Mouse (Mus musculus) hindbrain, embryonic 16.5 days (tissue): ENCODE data around the gene Gm6502. TPM values are rescaled to one million over a fixed set of nuclear protein-coding genes. Genes with fewer than 3 reads are reported as not detected.
"Not testable (repeated sequence)": the region's sequence is repeated elsewhere in the genome, so short reads cannot be mapped to it uniquely, and the experiment has no call there.

Experiments
- ATAC-seq: fragments of 200-750 bp; cut with Nextera tagmentation; 2 replicates; pipeline ENCODE4 v1.8.0; 2017; ENCODE audit warnings: moderate TSS enrichment, moderate library complexity
- H3K27ac ChIP-seq: fragments of 300-500 bp; sonication (generic); 2 replicates; pipeline ENCODE4 v1.5.1; 2014; ENCODE audit warnings: low read depth, mild to moderate bottlenecking, control low read depth, low read length, moderate library complexity
- H3K27me3 ChIP-seq: fragments of 300-500 bp; sonication (generic); replicated peaks from 2 replicates; pipeline ENCODE4 v1.6.1; 2014; ENCODE audit warnings: low read length; ENCODE audit not compliant: control insufficient read depth, insufficient read depth
- H3K36me3 ChIP-seq: fragments of 300-500 bp; sonication (generic); 2 replicates; pipeline ENCODE4 v1.6.1; 2014; ENCODE audit warnings: mild to moderate bottlenecking, low read length, moderate library complexity, mixed read lengths; ENCODE audit not compliant: control insufficient read depth, insufficient read depth
- H3K4me1 ChIP-seq: fragments of 300-500 bp; sonication (generic); 2 replicates; pipeline ENCODE4 v1.6.1; 2014; ENCODE audit warnings: low read depth, low read length; ENCODE audit not compliant: control insufficient read depth, insufficient read depth
- H3K4me2 ChIP-seq: fragments of 300-500 bp; sonication (generic); 2 replicates; pipeline ENCODE4 v1.6.1; 2014; ENCODE audit warnings: mild to moderate bottlenecking, low read length, control low read depth, moderate library complexity
- H3K4me3 ChIP-seq: fragments of 300-500 bp; sonication (generic); 2 replicates; pipeline ENCODE4 v1.5.1; 2014; ENCODE audit warnings: mild to moderate bottlenecking, low read length, control low read depth, moderate library complexity
- H3K9ac ChIP-seq: fragments of 300-500 bp; sonication (generic); 2 replicates; pipeline ENCODE4 v1.6.1; 2014; ENCODE audit warnings: low read depth, mild to moderate bottlenecking, control low read depth, low read length, moderate library complexity
- H3K9me3 ChIP-seq: fragments of 300-500 bp; sonication (generic); 2 replicates; pipeline ENCODE4 v1.6.1; 2014; ENCODE audit warnings: mild to moderate bottlenecking, low read length, moderate library complexity; ENCODE audit not compliant: control insufficient read depth
- WGBS: fragments of 180-500 bp; shearing (Covaris S2); extraction: QIAGEN DNeasy Blood & Tissue Kit; methylation state at CpG from one replicate; pipeline ENCODE4 v1.1.7; 2014; 5-methylcytosine and 5-hydroxymethylcytosine counted together
- polyA plus RNA-seq: library from polyadenylated mRNA; unstranded; fragments of >200 nt; fragmentation: Nextera tagmentation; extraction: Ambion mirVana; gene quantifications from 2 replicates; pipeline ENCODE4 v1.2.1, GENCODE M21; 2015

Gene Gm6502
- not detected in 2 replicates for polyA plus RNA-seq

- not testable (repeated sequence) for H3K36me3 ChIP-seq, H3K4me2 ChIP-seq, H3K27ac ChIP-seq, H3K9ac ChIP-seq, H3K9me3 ChIP-seq, H3K4me3 ChIP-seq, ATAC-seq, H3K4me1 ChIP-seq, H3K27me3 ChIP-seq
- no CpG with 5 or more reads among the region's 2 CpGs for WGBS
Measured at GRCm38 (mm10) chr5:94314135-94314534, at the start of gene Gm6502. Gene Gm6502 (plus strand): TSS chr5:94314435.

GRCm38 (mm10) chr5:94306696-94307095, 7.5 kb upstream of the Gm6502 start, which contains the start of gene A430089I19Rik:
Gene A430089I19Rik (minus strand): TSS chr5:94306796.
- not testable (repeated sequence) for H3K4me2 ChIP-seq, H3K27me3 ChIP-seq, ATAC-seq, H3K36me3 ChIP-seq, H3K9ac ChIP-seq, H3K4me3 ChIP-seq, H3K4me1 ChIP-seq, H3K27ac ChIP-seq, H3K9me3 ChIP-seq
- 100% methylated on average over 1 of the region's 1 CpGs for WGBS

- H3K4me2 ChIP-seq, H3K4me1 ChIP-seq, H3K36me3 ChIP-seq, H3K4me3 ChIP-seq, H3K27me3 ChIP-seq, H3K9me3 ChIP-seq, H3K27ac ChIP-seq, ATAC-seq, H3K9ac ChIP-seq: not testable (repeated sequence)
- no CpG with 5 or more reads among the region's 2 CpGs for WGBS
Measured at GRCm38 (mm10) chr5:94339449-94339848, 25.2 kb downstream of the Gm6502 start, which contains the start of gene AA792892. Gene AA792892 (plus strand): TSS chr5:94339749.

Other genes with a start within 250 kb of the Gm6502 start
- gene BC061212, start 243.9 kb upstream of the Gm6502 start, polyA plus RNA-seq: not detected in 2 replicates
- not detected in 2 replicates for gene Gm6351, start 238.1 kb upstream of the Gm6502 start, polyA plus RNA-seq
- not detected in 2 replicates for gene Gm3106, start 96.4 kb upstream of the Gm6502 start, polyA plus RNA-seq
- gene A430089I19Rik, start 7.6 kb upstream of the Gm6502 start, polyA plus RNA-seq: not detected in 2 replicates
- not detected in 2 replicates for gene AA792892, start 25.3 kb downstream of the Gm6502 start, polyA plus RNA-seq
- gene Gm7682, start 131.3 kb downstream of the Gm6502 start, polyA plus RNA-seq: not detected in 2 replicates
- not detected in 2 replicates for gene Gm3139, start 211.9 kb downstream of the Gm6502 start, polyA plus RNA-seq